Mouse (Mus musculus) ES-E14 (cell line): ENCODE results near the gene Stard3. TPM values are rescaled to one million over a fixed set of nuclear protein-coding genes. Genes with fewer than 3 reads are reported as not detected.

Experiments
- DNase-seq: peaks from one replicate; pipeline ENCODE4 v3.0.0-alpha.2; 2013; ENCODE audit warnings: low read depth, low spot score
- H3K27ac ChIP-seq: 2 replicates; pipeline ENCODE4 v1.5.1; 2012; ENCODE audit warnings: low read depth, mild to moderate bottlenecking, low read length, moderate library complexity, mixed read lengths; ENCODE audit not compliant: poor library complexity, insufficient read depth, severe bottlenecking
- H3K36me3 ChIP-seq: 2 replicates; pipeline ENCODE4 v1.6.1; 2012; ENCODE audit warnings: mild to moderate bottlenecking, low read length, moderate library complexity, mixed read lengths; ENCODE audit not compliant: control insufficient read depth, poor library complexity, insufficient read depth, severe bottlenecking
- H3K4me1 ChIP-seq, 2 experiments: fragments of 150-350 bp in 1 of 2; sonication (generic) in 1 of 2; 2 replicates each; pipeline ENCODE4 v1.6.1; 2012; ENCODE audit warnings: low read length in 2 of 2, mild to moderate bottlenecking in 1 of 2, mixed read lengths in 1 of 2; ENCODE audit not compliant: control insufficient read depth in 2 of 2, insufficient read depth in 2 of 2, poor library complexity in 1 of 2
- H3K4me3 ChIP-seq, 2 experiments: fragments of 150-350 bp in 1 of 2; sonication (generic) in 1 of 2; 2 replicates each; pipeline ENCODE4 v1.5.1; 2012; ENCODE audit warnings: low read length in 2 of 2, low read depth in 1 of 2, mild to moderate bottlenecking in 1 of 2, mixed read lengths in 1 of 2; ENCODE audit not compliant: insufficient read depth in 1 of 2, poor library complexity in 1 of 2, severe bottlenecking in 1 of 2
- H3K9ac ChIP-seq: 2 replicates; pipeline ENCODE4 v1.6.1; 2012; ENCODE audit warnings: low read depth, mild to moderate bottlenecking, low read length, mixed read lengths; ENCODE audit not compliant: poor library complexity, insufficient read depth, severe bottlenecking
- H3K9me3 ChIP-seq: fragments of 150-350 bp; sonication (generic); 2 replicates; pipeline ENCODE4 v1.6.1; 2012; ENCODE audit warnings: low read depth, mild to moderate bottlenecking, low read length; ENCODE audit not compliant: control insufficient read depth, insufficient read depth
- CHD2 ChIP-seq: IDR thresholded peaks from 2 replicates; pipeline ENCODE4 v1.6.1; 2014; ENCODE audit warnings: mild to moderate bottlenecking, low read depth, low read length, inconsistent platforms
- HCFC1 ChIP-seq: IDR thresholded peaks from 2 replicates; pipeline ENCODE4 v1.6.1; 2012; ENCODE audit warnings: low read length, inconsistent platforms, borderline replicate concordance; ENCODE audit not compliant: insufficient read depth
- MAFK ChIP-seq: IDR thresholded peaks from 2 replicates; pipeline ENCODE4 v1.6.1; 2014; ENCODE audit warnings: mild to moderate bottlenecking, low read depth, low read length, inconsistent platforms; ENCODE audit not compliant: insufficient read depth
- ZC3H11A ChIP-seq: IDR thresholded peaks from 2 replicates; pipeline ENCODE4 v1.6.1; 2012; ENCODE audit warnings: low read depth, mild to moderate bottlenecking, inconsistent platforms, low read length, borderline replicate concordance
- ZNF384 ChIP-seq: IDR thresholded peaks from 2 replicates; pipeline ENCODE4 v1.6.1; 2012; ENCODE audit warnings: low read depth, low read length, inconsistent platforms
- in situ Hi-C, 2 experiments: fragments of 600-800 bp; cut with MboI; formaldehyde crosslinking; loops; one replicate each; pipeline ENCODE4 v1.15.1; 2025; ENCODE audit warnings: low sequenced_read_pairs in 2 of 2, inconsistent platforms in 1 of 2; ENCODE audit not compliant: unreplicated experiment in 2 of 2
- total RNA-seq: library from RNA; depleted of rRNA; stranded (reverse); fragments of 300-350 nt; gene quantifications from 2 replicates; pipeline ENCODE4 v1.2.3, GENCODE M21; 2012

Stard3 gene
- total RNA-seq, 1 experiment: 40.2 TPM

DNA sequence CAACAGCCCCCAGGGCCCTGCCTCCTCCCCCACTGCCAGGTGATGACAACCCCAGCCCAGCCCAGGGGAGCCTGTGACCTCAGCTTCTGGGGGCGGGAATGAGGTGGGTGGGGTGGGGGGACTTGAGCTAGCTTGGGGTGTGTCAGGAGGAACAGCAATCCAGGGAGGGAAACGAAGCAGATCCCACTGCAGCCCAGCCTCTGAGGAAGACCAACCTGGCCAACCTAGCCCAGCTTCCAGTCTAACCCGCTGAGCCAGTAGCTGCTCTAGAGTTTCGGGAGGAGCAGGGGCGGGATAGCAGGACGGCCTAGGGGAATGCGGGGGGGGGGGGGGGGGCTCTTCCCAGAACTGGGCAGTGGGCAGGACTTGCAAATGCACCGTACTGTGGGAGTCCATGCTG is 33.9 kb downstream of the Stard3 start:
- peak overlapping the region in 1 of 2 experiments; percentile 26; a peak in 2 of 4 replicates for H3K4me3 ChIP-seq

DNA sequence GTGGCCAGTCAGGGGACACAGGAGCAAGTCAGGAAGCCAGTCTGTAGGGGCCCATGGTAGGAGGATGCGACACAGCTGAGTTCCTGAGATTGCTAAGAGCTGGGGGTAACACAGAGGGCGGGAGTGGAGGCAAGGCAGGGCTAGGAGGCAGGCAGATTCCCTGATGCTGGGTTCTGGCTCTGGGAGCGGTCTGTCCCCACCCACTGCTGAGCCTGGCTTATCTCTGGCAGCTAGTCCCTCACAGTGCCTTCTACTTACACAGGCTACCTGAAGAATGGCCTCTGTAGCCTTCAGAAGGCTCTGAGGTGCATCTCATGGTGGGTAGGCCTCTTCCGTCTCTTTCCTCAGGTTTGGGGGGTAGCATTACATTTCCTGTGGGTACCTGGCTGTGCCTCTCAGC is 34.5 kb downstream of the Stard3 start:
- H3K4me3 ChIP-seq: peak overlapping the region in 1 of 2 experiments; percentile 26; a peak in 2 of 4 replicates
- H3K4me1 ChIP-seq: peaks cover 0 to 28% of the 10 kb centered on the region in 2 experiments; a peak in 1 of 4 replicates
- no peaks in the 10 kb centered on the region for H3K9me3 ChIP-seq
- no peak overlapping the region for H3K9ac ChIP-seq
- in situ Hi-C loops: no loop called here
- 0 out of 2 replicates have a peak overlapping the region, but pooled peaks have one; percentile 5 for H3K27ac ChIP-seq
- no peak for TF ChIP-seq MAFK
- no peak for TF ChIP-seq HCFC1
- no peak for TF ChIP-seq CHD2
- no peak for TF ChIP-seq ZNF384
- TF ChIP-seq ZC3H11A: no peak
- DNase-seq: no peak
- no peaks in the 10 kb centered on the region for H3K36me3 ChIP-seq

More for the DNA sequence above, 33.9 kb downstream of the Stard3 start:
- no peak overlapping the region for H3K27ac ChIP-seq
- no peaks in the 10 kb centered on the region for H3K36me3 ChIP-seq
- TF ChIP-seq HCFC1 (no peak), MAFK (no peak), ZC3H11A (no peak), ZNF384 (no peak), CHD2 (no peak)
- DNase-seq: no peak
- H3K9ac ChIP-seq: no peak overlapping the region
- H3K9me3 ChIP-seq: no peaks in the 10 kb centered on the region
- peaks cover 0 to 29% of the 10 kb centered on the region in 2 experiments; a peak in 1 of 4 replicates for H3K4me1 ChIP-seq
- in situ Hi-C loops: no loop called here

DNA sequence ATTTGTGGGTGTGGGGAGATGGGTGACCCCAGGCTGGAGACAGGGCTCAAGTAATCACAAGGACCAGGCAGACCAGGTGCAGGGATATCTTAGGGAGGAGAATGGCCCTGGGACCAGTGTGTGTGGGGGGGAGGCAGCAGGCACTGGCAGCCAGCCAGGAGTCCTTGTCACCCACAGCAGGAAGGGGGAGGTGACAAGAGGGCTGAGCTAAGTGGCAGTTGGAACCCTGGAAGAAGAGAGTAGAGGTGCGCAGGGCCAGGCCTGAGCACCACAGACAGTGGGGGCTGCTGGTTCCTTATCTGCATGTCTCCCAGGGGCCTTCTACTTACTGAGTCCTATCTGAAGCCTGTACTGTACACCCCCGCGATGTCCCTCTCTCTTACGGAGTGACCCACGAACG is 35.1 kb downstream of the Stard3 start:
- no peak overlapping the region for H3K9ac ChIP-seq
- DNase-seq: no peak
- H3K9me3 ChIP-seq: no peaks in the 10 kb centered on the region
- no peaks in the 10 kb centered on the region for H3K36me3 ChIP-seq
- H3K4me1 ChIP-seq: peaks cover 0 to 27% of the 10 kb centered on the region in 2 experiments; a peak in 1 of 4 replicates
- no peak overlapping the region for H3K27ac ChIP-seq
- no peak for TF ChIP-seq ZC3H11A
- no peak for TF ChIP-seq HCFC1
- TF ChIP-seq ZNF384: no peak
- TF ChIP-seq MAFK: no peak
- no peak for TF ChIP-seq CHD2
- in situ Hi-C loops: no loop called here
- no peak overlapping the region for H3K4me3 ChIP-seq

DNA sequence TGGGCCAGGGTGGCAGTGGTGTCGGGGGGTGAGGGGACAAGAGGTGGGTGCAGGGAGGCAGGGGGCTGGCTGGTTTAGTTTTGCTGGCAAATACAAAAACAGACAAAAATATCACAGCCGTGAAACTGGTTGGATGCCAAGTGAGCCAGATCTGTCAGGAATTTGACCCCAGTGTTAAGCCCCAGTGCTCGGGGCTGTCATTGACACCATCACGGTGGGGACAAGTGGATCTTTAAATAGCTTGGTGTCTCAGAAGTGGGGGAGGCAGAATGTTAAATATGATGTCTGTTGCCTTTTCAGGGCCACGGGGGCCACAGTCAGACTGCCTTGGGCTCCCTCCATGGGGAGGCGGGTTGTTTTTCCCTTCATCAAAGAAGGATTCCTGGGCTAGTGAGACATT is 36.1 kb downstream of the Stard3 start:
- in situ Hi-C loops: no loop called here
- no peak overlapping the region for H3K9ac ChIP-seq
- no peaks in the 10 kb centered on the region for H3K36me3 ChIP-seq
- DNase-seq: no peak
- H3K9me3 ChIP-seq: no peaks in the 10 kb centered on the region
- no peak overlapping the region for H3K4me3 ChIP-seq
- TF ChIP-seq CHD2 (no peak), ZC3H11A (no peak), MAFK (no peak), ZNF384 (no peak), HCFC1 (no peak)
- peaks cover 0 to 24% of the 10 kb centered on the region in 2 experiments; a peak in 1 of 4 replicates for H3K4me1 ChIP-seq
- no peak overlapping the region for H3K27ac ChIP-seq

DNA sequence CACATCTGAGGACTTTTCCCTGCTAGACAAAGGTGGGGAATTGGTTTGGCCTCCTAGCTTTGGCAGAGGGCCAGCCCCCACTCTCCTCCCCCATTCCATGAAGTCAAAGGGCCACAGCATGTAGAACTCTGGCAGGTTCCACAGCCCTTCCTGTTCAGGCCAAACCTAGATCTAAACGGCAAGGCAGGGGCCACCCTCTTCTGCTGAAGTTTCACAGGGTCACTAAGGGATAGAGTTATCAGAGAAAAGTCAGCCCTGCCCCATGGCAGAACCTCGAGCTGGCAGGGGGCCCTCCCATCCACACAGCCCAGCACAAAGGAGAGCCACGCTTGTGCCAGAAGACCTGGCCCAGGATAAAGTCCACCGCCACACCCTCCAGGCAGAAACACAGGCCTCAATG is 36.9 kb downstream of the Stard3 start:
- peaks cover 0 to 26% of the 10 kb centered on the region in 2 experiments; a peak in 1 of 4 replicates for H3K4me1 ChIP-seq
- no peaks in the 10 kb centered on the region for H3K9me3 ChIP-seq
- TF ChIP-seq HCFC1: no peak
- TF ChIP-seq ZNF384: no peak
- no peak for TF ChIP-seq MAFK
- no peak for TF ChIP-seq ZC3H11A
- TF ChIP-seq CHD2: no peak
- no peak overlapping the region for H3K27ac ChIP-seq
- no peaks in the 10 kb centered on the region for H3K36me3 ChIP-seq
- no peak overlapping the region for H3K4me3 ChIP-seq
- in situ Hi-C loops: no loop called here
- no peak overlapping the region for H3K9ac ChIP-seq
- no peak for DNase-seq
